Mouse (Mus musculus) adrenal gland, adult (tissue): ENCODE results near the gene 3830406C13Rik.
"Not testable (repeated sequence)": the region's sequence is repeated elsewhere in the genome, so short reads cannot be mapped to it uniquely, and the experiment has no call there.

Experiments used
- DNase-seq, 2 experiments: peaks; one replicate each; pipeline ENCODE4 v3.0.0; 2022 to 2023; ENCODE audit warnings: low spot score in 1 of 2; ENCODE audit not compliant: inconsistent age in 2 of 2

3830406C13Rik gene

DNA sequence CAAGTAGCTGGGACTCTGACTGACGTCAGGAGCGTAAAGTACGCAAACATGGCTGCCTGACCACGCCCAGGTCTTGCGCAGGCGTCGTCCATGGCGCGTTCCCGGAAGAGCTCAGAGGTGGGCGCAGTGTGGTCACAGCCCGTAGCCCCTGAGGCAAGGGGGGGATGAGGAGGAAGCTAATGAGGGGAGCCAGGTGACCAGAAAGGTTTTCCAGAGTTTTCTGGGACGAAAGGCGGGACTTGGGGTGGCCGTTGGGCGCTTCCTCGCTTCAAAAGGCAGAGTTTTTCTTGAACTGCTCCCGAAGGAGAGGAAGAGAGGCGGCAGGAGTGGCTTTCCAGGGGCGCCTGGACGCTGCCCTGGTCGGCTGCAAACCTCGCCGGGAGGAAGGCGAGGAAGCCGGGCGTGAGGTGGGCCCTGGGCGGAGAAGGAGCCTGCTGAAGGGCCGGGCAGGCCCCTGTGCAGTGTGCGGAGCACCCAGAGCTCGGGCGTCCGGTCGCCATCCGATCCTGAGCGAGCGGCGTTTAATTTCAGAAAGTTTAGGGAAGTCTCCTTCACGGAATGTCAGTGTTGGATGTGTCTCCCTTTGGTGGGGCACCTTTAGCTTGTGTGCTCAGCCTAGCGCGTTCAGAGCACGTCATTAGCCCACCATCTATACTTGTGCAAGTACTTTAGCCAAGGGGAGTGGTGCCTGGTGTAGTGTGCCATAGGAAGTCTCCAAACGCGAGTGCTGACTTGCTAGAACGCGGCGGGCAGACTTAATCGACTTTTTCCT lies at the start of gene 3830406C13Rik:
TSS of gene 3830406C13Rik (plus strand) at position 33 of the 772 bp plus-strand sequence.
- DNase-seq = peak; percentile 87 to 95

DNA sequence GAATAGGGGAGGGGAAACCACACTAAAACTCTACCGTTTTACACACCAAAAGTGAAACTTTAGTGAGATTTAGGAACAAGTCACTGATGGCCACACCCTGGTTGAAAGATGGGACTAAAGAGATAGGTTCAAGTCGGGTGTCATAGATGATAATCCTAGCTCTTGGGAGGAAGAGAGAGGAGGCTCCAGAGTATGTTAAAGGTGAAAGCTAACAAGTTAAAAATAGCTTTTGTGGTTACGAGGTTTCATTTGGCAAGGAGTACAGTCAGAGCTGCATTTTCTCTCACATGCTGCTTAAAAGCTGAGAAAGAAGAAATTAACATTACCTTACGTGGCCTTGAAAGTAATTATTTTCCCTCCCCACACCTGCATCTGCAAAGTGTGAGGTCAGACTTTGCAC lies 40.2 kb upstream of the 3830406C13Rik start:
- DNase-seq = peak in 1 of 2 experiments; percentile 8

DNA sequence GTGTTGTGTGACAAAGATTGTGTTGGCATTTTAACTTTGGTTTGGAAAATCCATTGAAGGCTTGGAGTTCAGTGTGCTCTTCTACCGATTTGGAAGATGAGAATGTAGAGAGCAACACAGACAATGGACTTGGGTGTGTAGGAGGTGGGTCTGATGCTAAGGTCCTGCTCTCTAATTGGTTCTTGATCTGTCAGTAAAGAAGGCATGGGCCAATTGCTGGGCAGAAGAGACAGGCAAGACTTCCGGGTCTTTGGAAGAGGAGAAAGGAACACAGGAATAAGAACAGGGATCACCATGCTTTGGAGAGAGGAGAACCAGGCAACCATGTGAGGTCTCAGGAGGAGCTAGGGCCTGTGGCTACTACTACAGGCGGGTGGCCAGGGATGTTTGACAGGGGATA lies 7.9 kb upstream of the 3830406C13Rik start:
- DNase-seq = no peak

DNA sequence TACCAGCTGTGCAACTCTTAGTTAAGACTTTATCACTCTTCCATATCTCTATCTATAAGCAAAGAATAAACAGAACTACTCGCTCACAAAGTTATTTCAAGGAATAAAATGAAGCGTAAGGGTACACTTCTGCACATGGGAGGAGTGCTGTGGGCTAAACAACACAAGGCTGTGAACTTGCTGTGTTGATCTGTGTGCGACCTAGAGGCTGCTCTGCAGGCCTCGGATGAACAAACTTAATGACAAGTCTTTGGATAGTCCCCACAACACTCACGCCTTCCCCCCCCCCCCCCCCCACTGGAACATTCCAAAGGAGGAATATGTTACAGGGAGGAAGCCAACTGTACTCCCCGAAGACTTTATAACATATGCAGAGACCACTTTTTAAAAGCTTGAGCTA lies 332 bp upstream of the 3830406C13Rik start, which contains the start of gene Gm49355:
TSS of gene Gm49355 (plus strand) at position 336 of the 400 bp plus-strand sequence.
- DNase-seq = no peak

DNA sequence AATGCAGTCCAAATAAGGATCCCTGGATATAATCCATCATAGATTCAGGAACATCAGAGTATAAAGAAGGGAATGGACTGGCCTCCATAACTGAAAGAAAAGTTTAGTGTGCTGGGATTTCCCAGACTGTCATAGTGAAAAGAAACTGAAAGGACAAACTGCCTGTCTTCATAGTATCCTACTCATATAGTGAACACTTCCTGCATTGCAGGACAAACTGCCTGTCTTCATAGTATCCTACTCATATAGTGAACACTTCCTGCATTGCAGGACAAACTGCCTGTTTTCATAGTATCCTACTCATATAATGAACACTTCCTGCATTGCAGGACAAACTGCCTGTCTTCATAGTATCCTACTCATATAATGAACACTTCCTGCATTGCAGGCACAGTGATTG lies 5.8 kb downstream of the 3830406C13Rik start:
- not testable (repeated sequence) for DNase-seq

DNA sequence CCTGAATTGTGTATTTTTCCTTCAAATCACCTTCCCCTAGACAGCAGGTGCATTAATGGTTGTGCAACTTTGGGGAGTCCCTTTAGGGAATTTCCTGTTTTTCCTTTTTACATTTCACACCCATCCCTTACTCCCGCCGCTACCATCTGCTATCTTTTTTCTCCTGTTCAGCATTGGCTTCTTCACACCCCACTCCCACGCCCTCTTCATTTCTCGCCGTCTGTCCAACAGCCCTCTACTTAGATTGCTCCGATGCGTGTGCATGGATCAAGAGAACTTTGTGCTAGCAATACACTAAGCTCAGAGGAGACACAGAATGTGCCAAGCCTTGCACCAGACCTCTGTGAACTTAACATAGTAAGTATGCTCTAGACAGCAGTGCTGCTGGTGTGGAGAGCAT lies 12.4 kb downstream of the 3830406C13Rik start:
- no peak for DNase-seq

DNA sequence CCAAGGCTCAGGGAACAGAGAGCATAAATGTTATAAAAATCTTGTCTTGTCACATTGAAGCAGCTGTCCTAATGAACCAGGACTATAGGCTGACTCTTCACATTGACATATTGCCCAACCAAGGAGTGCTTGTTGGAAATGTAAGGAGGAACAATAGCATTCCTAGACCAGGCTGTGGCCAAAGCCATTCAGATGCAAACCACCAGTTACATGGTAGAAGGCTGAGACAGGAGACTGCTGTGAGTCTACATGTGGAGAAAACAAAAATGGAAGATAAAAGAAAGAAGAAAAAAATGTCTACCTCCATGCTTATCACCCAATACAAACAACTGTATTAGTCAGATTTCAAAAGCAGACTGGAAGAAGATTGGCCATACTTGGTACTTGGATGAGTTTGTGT lies 15.2 kb downstream of the 3830406C13Rik start:
- no peak for DNase-seq

DNA sequence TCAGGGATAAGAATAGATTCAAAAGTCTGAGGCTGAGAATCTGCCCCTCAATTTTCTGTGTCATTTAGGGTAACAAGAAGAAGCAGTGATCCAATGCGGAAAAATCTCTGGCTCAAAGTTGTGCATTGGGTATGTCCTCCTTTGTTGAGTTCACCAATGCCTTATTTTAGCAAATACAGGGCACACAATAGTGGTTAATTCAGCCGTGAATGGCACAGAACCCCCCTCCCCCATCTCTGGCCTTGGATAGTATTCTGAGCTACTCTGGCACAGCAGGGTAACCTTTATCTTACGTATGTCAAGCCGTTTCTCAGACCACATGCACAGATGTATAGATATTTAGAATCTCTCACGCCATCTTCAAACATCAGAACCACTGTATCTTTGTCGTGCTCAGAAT lies 15.7 kb downstream of the 3830406C13Rik start:
- DNase-seq = no peak

DNA sequence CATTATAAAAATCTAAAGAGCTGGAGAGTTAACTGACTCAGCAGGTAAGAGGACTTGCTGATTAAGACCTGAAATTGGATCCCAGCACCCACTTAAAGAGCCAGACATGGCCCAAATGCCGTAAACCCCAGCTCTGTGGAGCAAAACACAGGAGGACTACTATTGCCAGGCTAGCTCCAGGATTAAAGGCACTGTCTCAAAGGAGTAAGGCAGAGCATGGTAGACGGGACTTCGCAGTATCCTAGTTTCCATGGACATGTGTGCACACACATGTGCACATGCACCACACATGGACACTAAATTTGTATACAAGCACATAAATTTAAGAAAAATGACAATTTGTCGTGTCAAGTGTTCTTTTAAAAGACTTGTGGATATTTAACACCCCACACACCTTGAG lies 16.3 kb downstream of the 3830406C13Rik start:
- DNase-seq = no peak

DNA sequence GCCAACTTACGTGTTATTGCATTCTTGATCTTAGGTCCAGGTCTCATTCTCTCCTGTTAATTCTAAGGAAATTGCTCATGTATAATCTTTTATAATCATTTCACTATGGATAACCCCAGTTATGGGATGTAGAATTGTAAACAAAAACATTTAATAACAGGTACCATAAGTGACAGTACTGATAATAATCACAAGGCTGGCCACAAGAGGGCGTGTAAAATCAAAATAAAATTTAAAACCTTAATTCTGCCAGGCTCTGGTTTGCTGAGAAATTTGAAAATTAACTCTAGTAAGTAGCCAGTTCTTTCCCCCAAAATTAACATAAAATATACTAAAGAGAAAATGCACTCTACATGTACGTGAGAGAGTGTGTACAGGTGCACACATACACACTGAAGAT lies 16.7 kb downstream of the 3830406C13Rik start:
- DNase-seq = peak in 1 of 2 experiments; percentile 42

DNA sequence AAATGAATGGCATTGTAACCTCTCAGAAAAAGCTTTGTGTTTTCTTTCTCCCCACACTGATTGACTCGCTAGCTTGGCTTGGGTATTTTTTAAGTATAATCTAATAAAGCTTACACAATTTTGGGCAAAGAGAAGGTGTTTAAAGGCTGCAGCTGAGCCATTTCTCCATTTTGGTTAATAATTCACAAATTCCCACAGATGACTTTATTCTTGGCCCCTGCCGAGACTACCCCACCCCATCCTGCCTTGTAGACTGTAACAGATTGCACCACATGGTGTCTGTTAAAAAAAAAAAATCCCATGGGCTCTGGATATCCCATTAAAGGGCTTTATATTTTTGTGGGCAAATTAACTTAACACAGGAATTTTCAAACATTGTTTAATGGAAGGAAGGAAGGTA lies 19.1 kb downstream of the 3830406C13Rik start:
- DNase-seq = no peak

DNA sequence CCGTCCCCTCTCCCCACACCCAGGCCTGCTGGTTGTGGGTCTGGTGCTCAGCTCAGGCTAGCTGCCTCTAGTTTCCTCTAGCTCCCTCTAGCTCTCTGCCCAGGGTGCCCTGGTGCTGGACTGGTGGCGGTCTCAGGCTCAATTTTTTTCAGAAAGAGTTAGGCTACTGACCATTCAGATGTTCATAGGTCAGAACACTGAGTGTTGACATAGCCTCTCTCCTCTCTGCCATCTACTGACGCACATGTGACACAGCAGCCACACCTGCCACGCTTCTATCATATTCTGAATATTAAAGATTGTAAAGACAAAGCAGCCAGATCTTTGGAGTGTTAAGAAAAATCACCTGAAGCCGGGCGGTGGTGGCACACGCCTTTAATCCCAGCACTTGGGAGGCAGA lies 49.6 kb downstream of the 3830406C13Rik start:
- DNase-seq = no peak

DNA sequence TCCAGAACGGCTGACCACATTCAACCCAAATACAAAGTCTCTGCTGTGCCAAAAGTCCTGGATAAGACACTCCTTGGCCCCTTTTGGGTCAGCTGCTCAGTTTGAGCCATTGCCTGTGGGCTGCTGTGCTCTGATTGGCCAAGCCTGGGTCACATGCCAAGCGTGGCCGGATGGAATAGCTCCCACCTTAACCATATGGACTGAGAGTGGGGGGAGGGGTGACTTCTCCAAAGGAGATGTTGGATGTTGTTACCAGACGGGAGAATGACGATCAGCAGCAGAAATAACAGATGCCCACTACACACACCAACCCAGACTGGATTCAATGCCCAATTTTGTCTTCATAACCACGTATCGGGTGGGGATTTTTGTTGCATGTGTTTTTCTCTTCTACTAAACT lies 51.0 kb downstream of the 3830406C13Rik start:
- DNase-seq = no peak

DNA sequence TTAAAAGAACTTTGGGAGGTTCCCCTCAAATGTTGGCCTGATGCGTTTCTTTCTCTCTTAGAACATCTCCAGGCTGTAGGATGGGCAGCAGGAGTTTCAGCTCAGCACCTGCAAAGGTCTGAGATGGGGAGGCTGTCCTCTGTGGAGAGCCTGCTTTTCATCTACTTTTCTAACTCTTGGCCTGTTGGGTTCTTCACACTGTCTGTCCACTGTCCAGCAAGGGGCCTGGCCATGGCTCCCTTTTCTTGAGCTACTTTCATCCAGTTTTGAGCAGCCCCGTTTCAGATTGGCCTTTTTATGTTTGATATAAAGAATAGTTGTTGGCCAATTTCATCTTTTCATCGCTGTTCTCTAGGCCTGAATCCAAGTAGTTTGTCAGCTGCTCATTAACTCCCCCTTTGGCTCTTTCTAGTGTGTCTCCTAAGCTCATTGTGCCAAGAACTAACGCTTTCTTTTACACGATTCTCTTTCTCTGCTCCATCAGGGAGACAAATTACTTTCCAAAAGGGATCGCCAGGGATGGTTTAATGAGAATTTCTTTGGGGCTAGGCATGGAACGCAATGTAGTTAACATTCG lies 53.5 kb downstream of the 3830406C13Rik start:
- DNase-seq = peak in 1 of 2 experiments; percentile 13

DNA sequence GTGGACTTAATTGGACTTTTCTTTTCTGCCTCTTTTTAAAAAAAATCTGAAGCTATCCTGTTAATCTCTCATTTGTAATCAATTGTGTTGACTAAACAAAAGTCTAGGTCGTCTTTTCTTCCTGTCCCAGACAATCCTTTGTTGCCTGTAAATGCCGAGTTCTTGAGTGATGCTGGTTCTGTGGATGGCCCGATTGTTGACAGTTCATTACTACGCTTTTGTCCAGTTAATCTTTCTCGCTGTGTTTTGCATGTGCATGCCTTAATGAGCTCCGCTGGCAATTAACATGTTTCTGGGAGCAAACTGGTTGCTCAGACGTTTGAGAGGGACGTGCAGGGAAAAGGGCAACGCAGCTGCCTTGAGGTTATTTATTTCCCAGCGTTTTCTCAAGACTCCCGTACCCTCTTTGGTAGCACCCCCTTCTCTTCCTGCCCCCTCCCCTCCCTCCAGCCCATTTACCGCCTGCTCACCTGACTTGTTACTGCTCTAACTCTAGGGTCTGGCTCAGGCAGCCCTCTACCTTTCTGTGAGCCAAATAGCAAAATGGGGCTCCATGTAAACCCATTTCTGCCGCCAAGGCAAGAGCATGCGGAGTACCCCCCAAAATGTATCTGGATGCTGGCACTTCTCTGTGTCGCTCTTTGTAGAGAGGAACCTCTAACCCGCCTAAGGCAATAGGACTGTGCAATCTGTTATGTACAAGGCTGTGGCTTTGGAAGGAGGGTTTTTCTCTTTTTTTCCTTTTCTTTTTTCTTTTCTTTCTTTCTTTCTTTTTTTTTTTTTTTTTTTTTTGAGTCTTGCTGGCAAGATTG lies 54.2 kb downstream of the 3830406C13Rik start:
- DNase-seq = peak in 1 of 2 experiments; percentile 17

DNA sequence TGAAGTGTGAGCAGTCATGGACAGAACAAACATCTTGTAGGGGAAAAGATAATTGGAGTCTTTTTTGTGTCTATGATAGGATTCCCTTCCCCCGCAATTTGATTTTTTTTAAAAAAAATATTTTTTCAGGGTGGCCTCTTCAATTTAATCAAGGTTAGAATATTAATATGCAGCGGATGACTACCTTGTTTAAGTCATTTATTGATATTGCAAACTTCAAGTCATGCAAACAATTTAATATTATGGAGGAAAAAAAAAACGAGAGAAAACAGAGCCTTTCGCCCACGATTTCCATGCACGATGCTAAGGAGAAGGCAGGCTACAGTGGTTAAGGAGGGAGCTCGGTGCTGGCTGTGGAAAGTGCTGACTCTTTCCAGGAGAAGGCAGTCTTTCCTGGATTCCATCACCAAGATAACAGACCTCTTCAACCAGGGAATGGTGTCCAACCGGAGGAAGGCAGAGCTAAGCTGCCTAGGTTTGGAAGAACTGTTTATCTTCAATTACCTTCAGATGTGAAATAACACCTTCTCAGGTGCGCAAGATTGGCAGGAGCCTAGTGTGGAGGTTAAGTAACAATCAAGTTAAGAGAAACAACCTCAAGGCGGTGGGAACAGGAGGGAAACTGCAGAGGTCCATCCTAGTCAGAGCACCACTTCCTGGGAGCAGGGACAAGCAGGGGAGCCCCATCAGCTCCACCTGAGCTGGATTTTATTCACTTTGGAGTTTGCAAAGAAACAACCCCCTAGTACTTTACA lies 55.0 kb downstream of the 3830406C13Rik start:
- DNase-seq = no peak

DNA sequence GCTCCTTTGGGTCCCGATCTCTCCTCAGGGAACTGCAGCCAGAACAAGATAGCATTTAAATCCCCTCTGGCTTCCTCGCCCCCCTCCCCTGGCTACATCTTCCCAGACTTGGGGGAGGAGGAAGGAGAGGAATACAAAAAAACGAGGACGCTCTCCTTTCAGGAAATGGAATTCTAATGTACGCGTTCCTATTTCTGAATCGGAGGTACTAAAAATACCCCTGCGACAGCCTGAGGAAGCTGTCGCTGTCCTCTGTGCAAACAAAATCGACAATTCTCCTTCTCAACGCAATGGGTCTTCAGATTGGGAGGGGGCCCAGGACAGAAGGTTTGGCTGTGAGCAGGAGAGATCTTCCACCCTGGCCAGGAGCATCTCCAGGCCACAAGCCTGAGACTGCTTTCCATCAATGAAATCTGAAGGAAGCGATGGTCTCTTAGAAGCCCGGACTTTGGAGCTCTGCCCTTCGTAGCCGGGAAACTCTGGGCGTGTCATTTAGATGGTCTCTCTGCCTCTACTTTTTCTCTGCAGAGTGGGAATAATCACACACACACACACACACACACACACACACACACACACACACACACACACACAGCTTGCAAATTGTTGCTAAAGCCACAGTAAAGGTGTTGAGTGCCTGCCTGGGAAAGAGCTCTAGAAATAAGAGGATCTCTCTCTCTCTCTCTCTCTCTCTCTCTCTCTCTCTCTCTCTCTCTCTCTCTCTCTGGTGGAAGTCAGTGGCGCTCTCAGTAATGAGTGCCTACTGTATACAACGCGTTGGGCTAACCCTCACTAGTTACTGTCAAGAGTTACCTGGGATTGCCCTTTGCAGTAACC lies 56.5 kb downstream of the 3830406C13Rik start:
- DNase-seq = no peak

DNA sequence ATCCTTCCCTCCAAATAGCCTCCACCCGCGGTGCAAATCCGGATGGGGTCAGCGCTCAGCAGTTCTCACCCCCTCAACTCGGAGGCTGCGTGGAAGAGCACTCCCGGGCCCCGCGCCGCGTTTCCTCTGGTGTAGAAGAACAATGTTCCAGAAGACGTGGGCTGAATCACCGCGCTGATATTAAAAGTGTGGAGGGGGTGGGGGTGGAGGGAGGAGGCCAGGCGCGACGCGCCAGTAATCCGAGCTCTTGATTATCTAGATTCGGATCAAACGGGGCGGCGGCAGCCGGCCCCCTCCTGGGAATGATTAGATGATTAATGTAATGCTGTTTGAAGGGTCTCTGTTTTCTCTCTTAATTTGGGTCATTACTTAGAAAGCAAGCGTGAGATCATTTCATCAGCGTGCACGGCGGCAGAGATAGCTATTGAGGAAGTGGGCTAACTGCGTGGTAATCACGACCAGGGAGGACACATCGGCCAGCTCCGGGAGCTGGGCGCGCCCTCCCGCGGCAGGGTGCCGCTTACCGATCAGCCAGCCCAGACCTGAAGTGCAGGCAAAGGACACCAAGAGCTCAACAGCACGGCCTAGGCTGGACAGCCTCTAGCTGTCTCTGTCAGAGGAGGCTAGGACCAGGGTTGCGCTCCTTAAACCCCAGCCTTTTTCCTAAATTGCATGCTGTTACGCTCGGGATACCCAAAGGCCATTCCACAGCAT lies 57.3 kb downstream of the 3830406C13Rik start:
- peak; percentile 21 to 68 for DNase-seq

DNA sequence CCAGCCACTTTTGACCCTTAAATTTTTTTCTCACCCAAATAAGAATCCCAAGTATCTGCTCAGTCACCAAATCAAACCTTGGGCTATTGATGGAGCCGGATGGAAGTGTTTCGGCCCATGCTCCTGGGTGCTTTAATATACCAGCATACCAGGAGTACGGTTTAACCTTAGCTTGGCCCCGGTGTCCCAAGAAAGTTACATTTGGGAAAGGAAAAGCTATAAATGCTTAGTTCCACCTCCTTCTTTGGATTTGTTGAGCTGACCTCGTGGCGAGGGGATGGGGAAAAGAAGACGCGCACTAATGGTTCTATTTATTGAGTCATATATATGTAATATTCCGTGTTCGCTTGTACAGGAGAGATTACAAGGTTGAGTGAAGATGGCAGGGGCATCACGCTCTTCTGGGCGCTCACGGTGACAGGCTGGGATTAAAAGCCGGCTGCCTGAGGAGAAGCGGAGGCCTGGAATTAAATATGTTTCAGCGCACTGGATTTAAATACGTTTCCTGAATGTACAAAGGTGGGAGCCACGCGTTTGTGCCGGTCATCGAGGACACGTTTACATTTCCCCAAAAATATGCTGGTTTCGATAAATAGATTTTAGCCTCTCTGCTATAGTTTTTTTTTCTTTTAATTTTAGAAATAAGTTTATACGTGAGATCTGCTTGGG lies 58.0 kb downstream of the 3830406C13Rik start:
- no peak for DNase-seq
